Mouse (Mus musculus) cerebellum, adult 9-10 months (tissue): ENCODE data around the gene Tbl2.

ENCODE experiments used
- DNase-seq: peaks from one replicate; pipeline ENCODE4 v3.0.0; 2022

Tbl2 gene

DNA sequence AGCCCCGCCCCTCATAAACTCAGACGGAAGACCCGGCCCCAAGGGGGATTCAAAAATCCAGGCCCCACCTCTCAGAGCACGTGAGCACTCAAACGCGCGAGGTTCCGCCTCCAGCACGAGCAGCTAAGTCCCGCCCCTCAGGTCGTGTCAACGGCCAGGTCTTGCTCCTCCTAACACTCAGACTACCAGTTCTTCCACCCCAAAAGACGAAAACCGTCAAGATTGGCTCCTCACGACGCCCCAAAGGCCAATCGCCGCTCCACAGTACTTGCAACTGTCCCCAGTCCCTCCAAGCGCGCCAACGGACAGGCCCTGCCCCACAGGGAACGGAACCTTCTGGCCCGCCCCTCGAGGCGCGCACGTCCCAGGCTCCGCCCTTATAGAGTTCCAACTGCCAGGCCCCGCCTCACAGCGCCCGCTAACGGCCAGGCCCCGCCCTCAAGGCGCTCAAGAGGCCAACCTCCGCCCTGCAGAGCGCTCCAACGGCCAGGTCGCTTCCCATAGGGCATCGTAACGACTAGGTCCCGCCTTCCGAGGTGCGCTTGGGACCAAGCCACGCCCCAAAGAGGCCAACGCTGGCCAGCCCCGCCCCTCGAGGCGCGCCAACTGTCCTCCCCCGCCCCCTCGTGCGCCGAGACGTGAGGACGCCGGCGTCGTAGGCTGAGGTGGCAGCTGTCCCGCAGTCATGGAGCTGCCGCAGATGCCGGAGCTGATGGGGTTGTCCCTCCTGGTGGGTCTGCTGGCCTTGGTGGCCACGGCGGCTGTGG, at the start of gene Tbl2:
Tbl2 (plus strand) TSS at position 605 of the 767 bp plus-strand sequence.
- DNase-seq: peak; percentile 98

DNA sequence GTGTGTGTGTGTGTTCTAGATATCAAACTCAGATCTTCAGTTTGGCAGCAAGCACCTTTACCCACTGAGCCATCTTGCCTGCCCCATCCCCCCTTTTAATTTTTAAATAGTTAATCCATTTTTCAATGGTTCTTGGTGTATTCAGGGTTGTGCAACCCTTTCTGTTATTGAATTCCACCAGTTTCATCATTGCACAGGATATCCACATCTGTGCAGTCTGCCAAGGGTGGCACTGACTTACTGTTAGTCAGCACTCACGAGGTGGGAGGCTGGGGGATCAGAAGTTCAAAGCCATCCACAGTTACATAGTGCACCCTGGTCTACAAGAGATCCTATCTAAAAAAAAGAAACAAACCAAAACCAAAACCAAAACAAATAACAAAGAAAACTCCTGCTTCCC, 48.5 kb upstream of the Tbl2 start:
- no peak for DNase-seq

DNA sequence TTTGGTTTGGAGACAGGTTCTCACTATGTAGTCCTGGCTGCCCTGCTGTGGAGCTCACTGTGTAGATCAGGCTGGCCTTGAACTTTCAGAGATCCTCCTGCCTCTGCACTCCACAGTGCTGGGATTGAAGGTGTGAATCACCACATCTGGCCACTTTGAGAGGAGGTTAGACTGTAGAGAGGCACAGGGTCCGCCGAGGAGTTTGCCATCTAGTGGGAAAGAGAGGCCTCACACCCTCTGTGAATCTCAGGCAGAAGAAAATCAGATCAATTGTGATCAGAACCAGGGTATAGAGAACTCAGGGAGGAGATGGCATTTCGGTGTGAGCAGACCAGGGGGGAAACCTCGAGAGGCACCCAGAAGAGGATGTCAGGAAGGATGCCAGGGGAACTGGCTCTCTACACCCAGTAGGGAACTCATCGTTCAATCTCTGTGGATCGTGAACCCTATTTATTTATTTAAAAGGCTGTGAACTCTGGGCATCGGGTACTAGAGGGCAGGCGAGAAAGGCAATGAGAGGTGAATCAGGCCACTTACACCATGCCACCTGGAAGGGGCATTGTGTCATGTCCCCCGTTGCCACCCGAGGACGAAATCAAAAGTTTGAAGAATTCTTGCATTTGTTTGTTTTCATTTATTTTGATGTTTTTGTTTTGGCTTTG, 45.3 kb upstream of the Tbl2 start:
- no peak for DNase-seq

DNA sequence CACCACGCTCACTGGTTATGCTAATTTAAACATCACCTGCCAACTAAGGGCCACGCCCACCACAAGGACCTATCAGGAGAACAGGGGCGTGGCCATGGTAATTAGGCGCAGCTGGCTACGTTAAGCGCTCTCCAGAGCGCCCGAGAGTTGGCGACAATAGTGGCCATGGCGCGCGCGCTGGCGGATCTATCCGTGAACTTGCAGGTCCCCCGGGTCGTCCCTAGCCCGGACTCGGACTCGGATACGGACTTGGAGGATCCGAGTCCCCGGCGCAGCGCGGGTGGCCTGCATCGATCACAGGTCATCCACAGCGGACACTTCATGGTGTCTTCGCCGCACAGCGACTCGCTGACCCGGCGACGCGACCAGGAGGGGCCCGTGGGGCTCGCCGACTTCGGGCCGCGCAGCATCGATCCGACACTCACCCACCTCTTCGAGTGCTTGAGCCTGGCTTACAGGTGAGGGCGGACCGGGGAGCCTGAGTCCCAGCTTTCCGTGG, 42.6 kb upstream of the Tbl2 start:
- peak; percentile 36 for DNase-seq

DNA sequence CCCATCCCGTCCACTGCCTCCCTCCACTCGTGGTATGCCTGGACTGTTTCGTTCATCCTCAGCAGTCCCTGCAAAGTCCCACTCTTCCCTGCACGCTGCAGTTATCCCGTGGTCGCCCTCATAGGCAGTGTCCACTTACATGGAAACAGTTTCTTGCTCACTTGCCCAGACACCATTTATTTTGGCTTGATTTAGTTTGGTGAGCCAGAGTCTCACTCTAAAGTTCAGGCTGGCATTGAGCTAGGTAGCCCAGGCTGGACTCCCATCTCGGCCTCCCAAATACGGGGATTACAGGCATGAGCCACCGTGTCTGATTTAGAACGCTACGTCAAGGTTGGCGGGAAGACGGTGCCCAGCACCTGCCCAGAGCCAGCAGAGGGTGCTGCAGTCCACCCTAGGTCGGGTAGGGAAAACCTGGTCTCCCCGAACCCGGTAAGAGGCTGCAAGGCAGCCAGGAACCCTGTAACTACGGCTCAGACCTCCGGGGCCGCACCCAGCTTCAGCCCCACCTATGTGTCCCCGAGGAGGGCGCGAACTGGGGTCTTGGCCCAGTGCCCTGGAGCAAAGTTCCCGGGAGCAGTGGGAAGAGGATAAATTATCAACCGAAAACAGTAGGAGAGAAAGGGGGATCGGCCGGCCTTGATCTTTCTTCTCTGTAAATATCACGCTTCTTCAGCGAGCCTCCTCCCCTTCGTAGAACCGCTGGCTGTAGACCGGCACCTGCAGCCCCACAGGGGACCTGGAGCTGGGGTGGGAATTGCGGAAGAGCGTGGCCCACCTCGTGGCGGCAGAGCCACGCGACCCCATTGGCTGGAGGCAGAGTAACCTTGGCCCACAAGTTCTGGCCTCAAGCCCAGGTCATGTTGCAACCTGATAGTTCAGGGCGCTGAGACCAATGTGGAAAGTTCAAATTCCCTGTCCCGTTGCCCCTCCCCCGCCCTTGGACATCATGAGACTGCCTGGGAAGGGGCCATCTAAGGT, 41.6 kb upstream of the Tbl2 start:
- DNase-seq: peak; percentile 50

DNA sequence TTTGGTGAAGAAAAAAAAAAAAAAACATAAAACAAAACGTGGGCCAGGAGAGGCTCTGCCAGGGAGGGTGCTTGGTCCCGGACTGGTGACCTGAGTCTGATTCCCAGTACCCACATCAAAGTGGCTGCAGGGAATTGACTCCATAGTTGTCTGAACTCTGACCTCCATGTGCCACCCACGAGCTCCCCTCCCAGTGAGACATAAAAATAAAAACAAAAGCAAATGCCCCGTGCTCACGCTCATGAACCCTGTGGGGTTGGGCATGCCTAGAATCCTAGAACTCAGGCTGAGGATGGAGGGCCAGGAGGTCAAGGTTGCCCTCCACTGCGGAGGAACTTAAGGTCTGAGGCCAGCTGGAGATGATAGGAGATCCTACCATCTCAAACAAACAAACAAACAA, 40.4 kb upstream of the Tbl2 start:
- DNase-seq: no peak

DNA sequence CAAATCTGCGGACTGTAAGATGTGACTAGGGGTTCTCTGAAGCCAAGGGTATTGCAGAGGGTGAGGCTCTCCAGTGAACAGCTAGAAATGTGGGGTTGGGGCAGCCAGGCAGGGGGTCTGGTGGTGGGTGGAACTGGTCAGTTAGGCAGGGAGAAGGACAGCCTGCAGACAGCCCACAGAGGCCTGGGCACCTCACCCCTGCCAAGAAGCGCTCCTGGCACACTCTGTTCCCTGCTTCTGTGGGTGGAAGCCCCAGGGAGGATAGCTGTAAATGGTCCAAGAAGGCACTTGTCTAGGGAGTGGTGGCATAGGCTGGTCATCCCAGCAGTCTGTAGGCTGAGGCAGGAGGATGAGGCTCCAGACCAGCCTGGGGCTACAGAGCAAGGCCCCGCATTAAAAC, 40.0 kb upstream of the Tbl2 start:
- DNase-seq: no peak

DNA sequence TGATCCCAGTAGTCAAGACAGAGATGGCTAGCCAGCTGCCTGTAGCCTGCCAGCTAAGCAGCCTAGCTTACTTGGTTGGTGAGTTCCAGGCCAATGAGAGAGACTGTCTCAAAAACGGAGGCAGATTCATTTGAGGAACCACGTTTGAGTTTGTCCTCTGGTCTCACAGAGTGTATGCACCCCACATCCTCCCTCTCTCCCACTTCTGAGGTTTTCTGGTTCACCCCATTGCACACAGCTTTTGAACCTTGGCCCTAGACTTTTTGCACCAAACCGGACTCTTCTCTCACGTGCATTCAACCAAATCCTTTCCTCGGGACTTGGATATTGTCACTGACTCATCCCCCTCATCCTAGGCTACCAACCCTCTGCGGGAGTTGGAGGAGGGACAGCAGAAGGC, 39.5 kb upstream of the Tbl2 start:
- DNase-seq: no peak

DNA sequence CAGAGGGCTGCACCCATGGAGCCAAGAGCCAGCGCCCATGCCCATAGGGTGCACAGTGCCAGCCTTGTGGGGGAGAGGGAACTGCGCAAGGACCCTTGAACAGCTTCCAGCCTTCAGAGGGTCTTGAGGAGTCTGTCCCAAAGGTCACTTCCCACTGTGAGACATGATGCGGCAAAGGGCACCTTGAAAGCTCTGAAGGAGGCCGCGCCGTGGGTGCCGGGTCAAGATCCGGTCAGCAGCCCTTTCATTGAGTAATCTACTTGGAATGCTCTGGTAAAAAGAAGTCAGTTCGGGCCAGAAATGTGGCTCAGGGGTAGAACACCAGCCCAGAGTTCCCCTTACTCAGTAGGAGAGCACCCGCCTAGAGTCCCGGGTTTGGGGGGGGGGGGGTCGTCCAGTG, 35.7 kb upstream of the Tbl2 start:
- no peak for DNase-seq

DNA sequence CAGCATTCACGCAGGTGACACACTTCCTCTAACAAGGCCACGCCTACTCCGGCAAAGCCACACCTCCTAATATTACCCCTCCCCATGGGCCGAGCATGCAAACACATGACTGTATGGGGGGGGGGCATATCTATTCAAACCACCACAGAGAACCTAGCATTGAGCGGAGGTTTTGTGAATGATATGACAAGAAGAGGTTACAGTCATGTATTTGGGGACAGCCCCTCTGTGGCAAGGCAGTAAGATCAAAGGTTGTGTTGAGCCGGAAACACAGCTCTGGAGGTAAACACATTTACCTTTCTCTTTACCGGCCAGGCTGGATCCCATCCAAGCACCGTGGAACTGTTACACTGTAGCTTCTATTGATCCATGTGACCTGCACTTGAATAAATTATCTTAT, 34.2 kb upstream of the Tbl2 start:
- DNase-seq: no peak

DNA sequence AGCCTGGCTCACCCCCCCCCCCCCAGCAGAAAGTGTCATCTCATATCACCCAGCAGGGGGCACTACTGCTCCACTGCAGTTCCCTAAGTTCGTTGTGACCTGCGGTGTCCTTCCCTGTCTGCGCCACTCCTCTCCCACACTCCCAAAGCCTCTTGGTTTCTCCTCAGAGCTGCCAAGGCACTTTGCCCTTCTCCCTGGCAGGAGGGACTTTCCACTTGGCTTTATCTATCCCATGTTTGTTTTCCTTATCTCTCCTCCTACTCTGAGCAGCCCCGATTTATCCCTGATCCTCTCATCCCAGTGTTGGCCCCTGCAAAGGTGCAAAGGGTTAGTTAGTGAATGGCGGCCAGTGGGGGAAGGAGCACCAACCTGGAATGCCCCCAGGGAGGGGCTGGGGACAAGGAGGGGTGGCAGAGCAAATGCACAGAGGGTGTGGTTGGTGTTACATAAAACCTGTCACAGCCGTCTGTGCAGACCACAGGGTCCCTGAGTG, 30.8 kb upstream of the Tbl2 start:
- peak; percentile 62 for DNase-seq

DNA sequence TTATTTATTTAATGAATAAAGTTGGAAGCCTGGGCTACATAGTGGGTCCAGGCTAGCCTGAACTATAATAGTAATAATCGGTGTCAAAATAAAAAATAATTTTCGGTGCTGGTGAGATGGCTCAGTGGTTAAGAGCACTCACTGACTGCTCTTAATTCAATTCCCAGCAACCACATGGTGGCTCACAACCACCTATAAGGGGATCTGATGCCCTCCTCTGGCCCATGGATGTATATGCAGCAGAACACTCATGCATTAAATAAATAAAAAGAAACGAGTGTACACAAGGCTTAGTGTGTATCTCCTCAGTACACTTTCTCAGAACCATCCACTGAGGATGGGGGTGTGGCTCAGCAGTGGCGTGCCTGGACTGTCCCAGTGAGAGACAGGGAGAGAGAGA, 28.7 kb upstream of the Tbl2 start:
- no peak for DNase-seq

DNA sequence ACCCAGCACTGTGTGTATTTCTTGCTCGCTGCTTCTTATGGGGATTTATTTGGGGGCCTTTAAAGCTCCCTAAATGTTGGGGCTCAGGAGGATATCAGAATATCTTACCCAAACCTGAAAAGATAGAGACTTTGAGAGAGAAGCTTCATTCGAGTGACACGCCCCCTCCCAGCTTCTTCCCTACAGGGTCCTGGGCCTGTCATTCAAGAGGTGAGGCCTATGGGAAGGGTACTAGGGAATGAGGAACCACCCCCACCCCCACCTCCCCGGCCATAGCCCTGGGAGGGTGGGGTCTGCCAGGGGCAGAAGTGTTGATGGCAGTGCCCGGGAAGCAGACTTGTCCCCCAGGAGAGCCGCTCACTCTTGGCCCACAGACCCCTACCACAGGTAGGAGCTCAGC, 23.3 kb upstream of the Tbl2 start:
- no peak for DNase-seq

DNA sequence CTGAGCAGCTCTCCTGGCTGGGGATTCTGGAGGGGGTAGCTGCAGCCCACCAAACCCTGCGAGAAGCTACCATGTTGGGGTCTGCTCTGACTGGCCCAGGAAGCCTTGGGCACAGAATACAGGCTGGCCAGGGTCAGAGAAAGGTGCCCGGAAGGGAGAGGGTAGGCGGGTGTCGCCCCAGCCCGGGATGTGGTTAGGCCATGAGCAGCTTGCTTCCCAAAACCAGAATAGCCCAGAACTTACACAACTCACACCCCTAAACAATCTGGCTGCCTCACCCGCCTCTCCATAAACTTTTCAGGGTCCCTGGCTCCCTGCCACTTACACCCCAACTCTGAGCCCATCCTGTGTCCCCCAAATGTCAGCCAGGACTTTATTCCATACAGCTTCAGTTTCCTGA, 21.8 kb upstream of the Tbl2 start:
- DNase-seq: no peak

DNA sequence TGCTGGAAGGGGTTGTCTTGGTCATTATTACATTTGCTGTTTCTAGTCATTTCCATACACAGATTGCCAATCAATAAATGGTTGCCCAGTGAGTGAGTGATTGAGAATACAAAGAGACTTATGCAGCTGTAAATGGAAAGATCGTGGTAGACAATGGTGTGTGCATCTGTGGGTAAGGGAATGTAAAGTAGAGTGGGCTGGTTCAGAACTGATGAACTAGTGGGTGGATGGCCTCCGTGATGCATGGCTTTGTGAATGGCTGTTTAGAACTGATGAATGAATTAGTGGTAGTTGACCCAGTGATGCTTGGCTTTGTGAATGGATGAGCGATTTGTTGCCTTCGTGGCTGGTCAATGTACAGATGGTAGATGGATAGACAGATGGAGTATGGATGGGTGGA, 19.7 kb upstream of the Tbl2 start:
- no peak for DNase-seq

DNA sequence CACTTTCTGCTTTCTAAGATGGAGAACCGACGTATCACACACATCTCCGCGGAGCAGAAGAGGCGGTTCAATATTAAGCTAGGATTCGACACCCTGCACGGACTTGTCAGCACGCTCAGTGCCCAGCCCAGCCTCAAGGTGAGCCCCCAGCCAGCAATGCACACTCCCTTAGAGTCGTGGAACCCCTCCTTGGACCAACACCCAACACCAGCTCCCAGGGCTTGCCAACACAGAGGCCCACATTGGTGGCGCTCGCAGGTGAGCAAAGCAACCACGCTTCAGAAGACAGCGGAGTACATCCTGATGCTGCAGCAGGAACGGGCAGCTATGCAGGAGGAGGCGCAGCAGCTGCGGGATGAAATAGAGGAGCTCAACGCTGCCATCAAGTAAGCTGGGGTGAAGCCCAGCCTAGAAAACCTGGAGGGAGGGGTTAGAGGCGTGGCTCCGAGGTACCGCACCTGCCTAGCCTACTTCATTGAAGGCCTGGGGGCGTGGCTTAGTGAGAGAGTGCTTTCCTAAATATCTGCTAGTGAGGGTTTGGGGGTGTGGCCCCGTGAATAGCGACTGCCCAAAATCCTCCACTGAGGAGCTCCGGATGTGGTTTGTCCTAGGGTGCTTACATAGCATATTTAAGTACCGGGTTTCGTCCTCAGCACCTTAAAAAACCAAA, 15.6 kb upstream of the Tbl2 start:
- DNase-seq: peak; percentile 26

DNA sequence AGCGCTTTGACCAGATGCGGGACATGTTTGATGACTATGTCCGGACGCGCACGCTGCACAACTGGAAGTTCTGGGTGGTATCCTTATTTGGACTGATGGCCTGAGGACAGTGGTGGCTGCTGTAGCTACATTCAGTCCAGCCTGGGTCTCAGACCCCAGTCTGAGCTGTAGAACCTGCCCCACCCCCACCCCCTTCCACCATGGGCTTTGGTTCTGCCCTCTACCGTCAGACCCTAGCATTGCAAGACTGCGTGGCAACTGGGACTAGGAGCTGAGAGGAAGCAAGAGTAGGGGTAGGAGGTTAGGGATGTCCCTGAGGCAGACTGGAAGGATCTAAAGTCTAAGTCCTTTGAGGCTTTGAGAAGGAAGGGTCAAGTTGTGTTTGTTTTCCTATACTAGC, 14.9 kb upstream of the Tbl2 start:
- no peak for DNase-seq

DNA sequence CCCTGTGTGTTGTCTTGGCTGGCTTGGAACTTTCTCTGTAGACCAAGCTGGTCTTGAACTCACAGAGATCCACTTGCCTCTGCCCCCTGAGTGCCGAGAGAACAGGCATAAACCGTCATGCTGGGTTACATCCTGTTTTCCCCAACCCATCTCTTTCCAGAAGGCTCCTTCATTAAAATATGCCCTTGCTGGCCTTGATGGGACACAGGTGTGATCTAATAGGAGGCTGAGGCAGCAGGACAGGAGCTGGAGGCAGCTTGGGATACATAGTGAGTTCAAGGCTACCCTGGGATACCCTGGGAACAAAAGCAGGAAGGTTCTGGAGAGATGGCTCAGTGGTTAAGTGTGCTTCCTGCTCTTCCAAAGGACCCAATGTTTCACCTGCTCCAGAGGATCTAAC, 9.6 kb upstream of the Tbl2 start:
- no peak for DNase-seq

DNA sequence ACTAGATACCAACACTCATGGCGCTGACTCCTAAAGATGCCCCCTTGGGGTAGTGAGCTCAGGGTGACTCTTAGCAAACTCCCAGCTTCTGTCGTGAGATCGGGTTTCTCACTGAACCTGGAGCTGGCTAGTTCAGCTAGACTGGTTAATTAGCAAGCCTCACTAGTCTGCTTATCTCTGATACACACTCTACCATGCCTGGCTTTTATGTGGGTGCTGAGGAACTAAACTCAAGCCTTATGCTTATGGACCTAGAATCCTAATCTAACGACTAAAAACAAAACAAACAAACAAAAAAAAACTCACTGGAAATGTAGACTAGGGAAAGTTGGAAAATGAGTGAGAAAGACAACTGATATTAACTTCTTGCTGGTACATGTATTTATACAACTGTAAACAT, 5.0 kb upstream of the Tbl2 start:
- DNase-seq: no peak

DNA sequence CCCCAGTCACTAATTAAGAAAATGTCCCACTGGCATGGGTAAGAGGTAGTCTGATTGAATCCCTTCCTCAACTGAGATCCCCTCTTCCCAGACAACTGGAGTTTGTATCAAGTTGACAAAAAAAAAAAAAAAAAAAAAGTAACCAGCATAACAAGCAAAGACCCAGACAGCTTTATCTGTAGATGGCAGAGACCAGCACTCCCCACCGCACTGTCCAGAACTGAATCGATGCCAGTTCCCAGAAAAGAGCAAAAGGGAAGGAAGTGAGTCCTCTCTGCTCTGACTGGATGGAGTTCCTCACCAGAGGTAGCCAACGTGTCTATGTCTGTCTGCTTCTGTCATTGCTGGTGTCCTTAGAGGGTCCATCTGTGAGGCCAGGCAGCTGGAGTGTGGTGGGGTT, 3.9 kb upstream of the Tbl2 start:
- peak; percentile 7 for DNase-seq

DNA sequence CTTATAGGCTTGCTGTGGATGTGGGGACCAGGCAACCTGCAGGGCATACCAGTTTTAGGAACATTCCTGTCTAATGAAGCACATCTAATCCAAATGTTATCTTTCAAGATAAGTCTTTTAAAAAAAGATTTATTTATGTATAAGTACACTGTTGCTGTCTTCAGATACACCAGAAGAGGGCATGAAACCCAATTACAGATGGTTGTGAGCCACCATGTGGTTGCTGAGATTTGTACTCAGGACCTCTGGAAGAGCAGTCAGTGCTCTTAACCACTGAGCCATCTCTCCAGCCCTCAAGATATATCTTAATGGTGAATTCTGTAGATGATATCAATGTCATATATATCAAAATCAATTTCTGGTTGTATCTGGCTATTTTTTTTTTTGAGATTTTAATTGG, 3.5 kb upstream of the Tbl2 start:
- DNase-seq: no peak

DNA sequence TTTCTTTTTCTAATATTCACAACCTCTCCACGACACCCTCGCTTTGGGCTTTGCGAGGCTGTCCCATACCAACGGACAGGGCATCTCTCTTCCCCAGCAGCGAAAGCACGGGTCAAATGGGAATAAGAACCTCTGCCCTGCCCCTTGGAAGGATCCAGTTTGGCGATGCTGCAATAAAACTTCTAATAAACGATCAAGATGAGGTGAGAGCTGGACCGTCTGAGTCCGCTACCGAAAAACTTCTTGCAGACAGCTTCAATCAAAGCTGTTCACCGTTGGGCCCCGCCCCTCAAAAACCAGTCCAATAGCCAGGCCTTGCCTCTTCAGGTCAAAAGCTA, 773 bp upstream of the Tbl2 start:
- DNase-seq: no peak

DNA sequence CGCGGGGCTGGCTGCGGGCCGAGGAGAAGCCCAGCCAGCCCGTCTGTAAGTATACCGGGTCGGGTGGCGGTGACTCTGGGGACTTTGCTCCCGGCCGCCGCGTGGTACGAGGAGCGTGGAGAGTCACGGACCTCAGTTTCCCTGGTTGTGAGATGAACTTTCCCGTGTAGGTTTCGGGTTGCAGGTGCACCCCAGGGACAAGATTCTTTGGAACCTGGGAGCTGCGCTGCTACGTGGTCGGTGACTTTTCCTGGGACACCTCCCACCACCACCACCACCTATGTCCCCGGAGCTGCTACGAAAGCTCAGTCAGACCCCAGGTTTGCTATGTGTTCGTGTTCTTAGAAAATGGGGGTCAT, 342 bp downstream of the Tbl2 start:
- no peak for DNase-seq
